Mouse (Mus musculus) hindbrain, embryonic 13.5 days (tissue): Measurements from ENCODE around the gene Grip1. TPM values are rescaled to one million over a fixed set of nuclear protein-coding genes. Genes with fewer than 3 reads are reported as not detected.

Source experiments
- ATAC-seq: fragments of 200-750 bp; cut with Nextera tagmentation; 2 replicates; pipeline ENCODE4 v1.8.0; 2017; ENCODE audit warnings: moderate TSS enrichment; ENCODE audit not compliant: low FRiP score
- H3K27ac ChIP-seq: fragments of 300-500 bp; sonication (generic); 2 replicates; pipeline ENCODE4 v1.5.1; 2015; ENCODE audit warnings: inconsistent platforms, mild to moderate bottlenecking, moderate library complexity
- H3K27me3 ChIP-seq: fragments of 300-500 bp; sonication (generic); 2 replicates; pipeline ENCODE4 v1.6.1; 2015; ENCODE audit warnings: mild to moderate bottlenecking, inconsistent platforms
- H3K36me3 ChIP-seq: fragments of 300-500 bp; sonication (generic); 2 replicates; pipeline ENCODE4 v1.6.1; 2015; ENCODE audit warnings: mild to moderate bottlenecking, inconsistent platforms
- H3K4me1 ChIP-seq: fragments of 300-500 bp; sonication (generic); replicated peaks from 2 replicates; pipeline ENCODE4 v1.6.1; 2015; ENCODE audit warnings: inconsistent platforms
- H3K4me2 ChIP-seq: fragments of 300-500 bp; sonication (generic); 2 replicates; pipeline ENCODE4 v1.6.1; 2015; ENCODE audit warnings: inconsistent platforms, mild to moderate bottlenecking, moderate library complexity
- H3K4me3 ChIP-seq: fragments of 300-500 bp; sonication (generic); 2 replicates; pipeline ENCODE4 v1.5.1; 2015; ENCODE audit warnings: mild to moderate bottlenecking, inconsistent platforms
- H3K9ac ChIP-seq: fragments of 300-500 bp; sonication (generic); 2 replicates; pipeline ENCODE4 v1.6.1; 2015; ENCODE audit warnings: mild to moderate bottlenecking, inconsistent platforms
- H3K9me3 ChIP-seq: fragments of 300-500 bp; sonication (generic); 2 replicates; pipeline ENCODE4 v1.6.1; 2016; ENCODE audit warnings: inconsistent platforms
- WGBS: fragments of 180-500 bp; shearing (Covaris S2); methylation state at CpG from one replicate; pipeline ENCODE4 v1.1.7; 2015; 5-methylcytosine and 5-hydroxymethylcytosine counted together
- polyA plus RNA-seq: library from polyadenylated mRNA; unstranded; fragments of >200 nt; fragmentation: Nextera tagmentation; extraction: Ambion mirVana; gene quantifications from 2 replicates; pipeline ENCODE4 v1.2.1, GENCODE M21; 2015

The Grip1 gene
- polyA plus RNA-seq, 1 experiment from 2014 or later = 17.7 TPM

GRCm38 (mm10) chr10:119596822-119597221, 143.2 kb downstream of the Grip1 start:
- no peak overlapping the region for H3K9ac ChIP-seq
- WGBS = 80% methylated on average over 5 of the region's 5 CpGs
- no peak overlapping the region for H3K4me3 ChIP-seq
- no peak overlapping the region for H3K27ac ChIP-seq
- no peak overlapping the region for H3K4me2 ChIP-seq
- no peak for ATAC-seq
- H3K36me3 ChIP-seq = no peaks in the 10 kb centered on the region
- H3K9me3 ChIP-seq = no peaks in the 10 kb centered on the region; the same call in 1 of the 2 replicates
- no peaks in the 10 kb centered on the region for H3K4me1 ChIP-seq
- no peaks in the 10 kb centered on the region for H3K27me3 ChIP-seq

DNA sequence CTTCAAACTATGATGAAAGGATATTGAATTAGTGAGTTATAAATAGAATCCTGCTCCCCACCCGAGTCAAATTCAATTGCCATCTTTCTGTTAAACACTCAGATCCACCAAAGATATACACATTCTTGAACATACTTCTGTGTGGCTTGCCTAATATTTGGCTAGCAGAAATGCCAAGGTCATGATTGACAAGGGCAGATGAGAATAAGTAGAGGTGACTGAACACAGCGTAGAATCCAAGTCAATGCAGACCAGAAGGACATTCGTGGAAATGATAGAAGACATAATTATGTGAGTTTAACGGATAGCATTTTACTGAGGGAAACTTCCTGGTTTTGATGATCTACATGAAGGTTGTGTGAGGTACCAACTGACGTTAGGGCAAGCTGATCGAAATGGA, 153.9 kb downstream of the Grip1 start:
- Histone ChIP-seq H3K27ac (no peak overlapping the region), H3K9ac (no peak overlapping the region), H3K36me3 (no peaks in the 10 kb centered on the region), H3K27me3 (no peaks in the 10 kb centered on the region), H3K9me3 (no peaks in the 10 kb centered on the region), H3K4me2 (no peak overlapping the region), H3K4me1 (no peaks in the 10 kb centered on the region), H3K4me3 (no peak overlapping the region)
- ATAC-seq = no peak
- WGBS = 94% methylated on average over 6 of the region's 6 CpGs

DNA sequence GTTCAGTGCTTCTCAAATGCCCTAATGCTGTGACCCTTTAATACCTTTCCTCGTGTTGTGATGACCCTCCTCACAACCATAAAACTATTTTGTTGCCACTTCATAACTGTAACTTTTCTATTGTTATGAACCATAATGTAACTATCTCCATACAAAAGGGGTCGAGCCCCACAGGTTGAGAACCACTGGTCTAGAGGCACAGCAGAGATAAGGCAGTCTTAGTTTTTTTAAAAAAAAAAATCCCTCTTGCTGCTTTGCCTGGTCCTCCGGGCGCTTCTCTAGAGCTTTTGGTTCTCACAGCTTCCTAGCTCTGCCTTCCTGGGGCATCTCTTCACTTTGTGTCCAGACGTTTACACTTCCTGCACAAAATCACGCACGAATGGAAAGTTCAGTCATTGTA, 155.4 kb downstream of the Grip1 start:
- 89% methylated on average over 7 of the region's 7 CpGs for WGBS

GRCm38 (mm10) chr10:119610279-119610895, 156.8 kb downstream of the Grip1 start:
- Histone ChIP-seq H3K27me3 (no peaks in the 10 kb centered on the region), H3K4me1 (peaks cover 8% of the 10 kb centered on the region), H3K27ac (no peak overlapping the region), H3K9me3 (no peaks in the 10 kb centered on the region), H3K4me3 (no peak overlapping the region), H3K36me3 (no peaks in the 10 kb centered on the region), H3K9ac (no peak overlapping the region), H3K4me2 (no peak overlapping the region)
- ATAC-seq = no peak
- WGBS = 66% methylated on average over 9 of the region's 9 CpGs

More for the DNA sequence above, 155.4 kb downstream of the Grip1 start:
- Histone ChIP-seq H3K36me3 (no peaks in the 10 kb centered on the region), H3K27ac (no peak overlapping the region), H3K9me3 (no peaks in the 10 kb centered on the region), H3K9ac (no peak overlapping the region), H3K27me3 (no peaks in the 10 kb centered on the region), H3K4me2 (no peak overlapping the region), H3K4me1 (no peaks in the 10 kb centered on the region), H3K4me3 (no peak overlapping the region)
- ATAC-seq = no peak

DNA sequence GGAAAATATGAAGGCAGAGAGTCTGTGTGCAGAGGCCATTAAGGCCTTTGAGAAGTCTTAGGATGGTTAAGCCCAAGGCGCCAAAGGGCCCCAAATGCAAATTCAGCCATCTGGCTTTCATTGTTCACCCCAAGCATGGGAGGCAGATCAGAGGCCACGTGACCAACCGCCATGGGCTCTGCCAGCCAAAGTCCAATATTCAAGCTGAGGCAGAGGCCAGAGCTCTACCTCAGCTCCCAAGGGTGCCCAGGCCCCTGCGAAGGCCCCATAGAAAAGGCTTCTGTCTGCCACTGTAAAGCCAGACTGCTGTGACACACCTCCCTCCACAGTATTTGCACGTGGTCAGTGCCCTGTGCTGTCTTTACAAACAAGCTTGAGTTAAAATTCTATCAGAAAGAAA, 158.4 kb downstream of the Grip1 start:
- H3K27me3 ChIP-seq = no peaks in the 10 kb centered on the region
- WGBS = 88% methylated on average over 5 of the region's 5 CpGs
- no peak overlapping the region for H3K4me2 ChIP-seq
- ATAC-seq = no peak
- no peaks in the 10 kb centered on the region for H3K36me3 ChIP-seq
- H3K4me3 ChIP-seq = no peak overlapping the region
- H3K9ac ChIP-seq = no peak overlapping the region
- H3K9me3 ChIP-seq = no peaks in the 10 kb centered on the region
- peaks cover 16% of the 10 kb centered on the region for H3K4me1 ChIP-seq
- no peak overlapping the region for H3K27ac ChIP-seq

- Histone ChIP-seq H3K9me3 (no peaks in the 10 kb centered on the region), H3K9ac (no peak overlapping the region), H3K36me3 (no peaks in the 10 kb centered on the region), H3K27ac (0 out of 2 replicates have a peak overlapping the region, but pooled peaks have one; percentile 52), H3K27me3 (no peaks in the 10 kb centered on the region), H3K4me3 (no peak overlapping the region), H3K4me2 (no peak overlapping the region), H3K4me1 (peaks cover 16% of the 10 kb centered on the region)
- 49% methylated on average over 7 of the region's 7 CpGs for WGBS
- ATAC-seq = no peak
Observed at GRCm38 (mm10) chr10:119614726-119615125, 161.1 kb downstream of the Grip1 start.

DNA sequence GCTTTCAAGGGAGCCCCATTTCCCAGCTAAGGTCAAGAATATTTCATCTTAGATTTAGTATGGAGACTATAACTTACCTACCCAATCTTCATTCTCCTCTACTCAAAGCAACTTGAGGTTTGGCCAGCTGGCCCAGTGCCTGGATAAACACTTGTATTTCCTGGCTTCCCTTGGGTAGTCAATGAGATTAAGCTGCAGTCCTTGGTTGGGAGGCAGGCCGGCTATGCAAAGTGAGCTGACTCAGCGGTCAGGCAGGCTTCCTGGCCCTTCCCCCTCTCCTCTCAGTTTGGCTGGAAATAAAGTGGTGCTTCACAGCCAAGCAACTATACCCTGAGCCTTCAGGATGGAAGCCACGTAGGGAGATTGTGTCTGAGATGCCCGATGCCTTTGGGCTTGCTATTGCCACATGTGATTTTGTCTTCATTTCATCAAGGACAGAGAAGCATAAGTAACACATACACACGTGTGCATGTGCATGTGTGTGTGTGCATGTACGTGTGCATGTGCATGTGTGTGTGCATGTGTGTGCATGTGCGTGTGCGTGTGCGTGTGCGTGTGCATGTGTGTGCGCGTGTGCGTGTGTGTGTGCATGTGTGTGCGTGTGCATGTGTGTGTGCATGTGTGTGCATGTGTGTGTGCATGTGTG, 161.7 kb downstream of the Grip1 start:
- 72% methylated on average over 14 of the region's 14 CpGs for WGBS
- H3K27ac ChIP-seq = peak overlapping the region; percentile 52; the same call in 1 of the 2 replicates
- peaks cover 16% of the 10 kb centered on the region for H3K4me1 ChIP-seq
- no peak overlapping the region for H3K4me2 ChIP-seq
- ATAC-seq = peak; percentile 72
- no peak overlapping the region for H3K9ac ChIP-seq
- H3K4me3 ChIP-seq = no peak overlapping the region
- no peaks in the 10 kb centered on the region for H3K27me3 ChIP-seq
- H3K9me3 ChIP-seq = no peaks in the 10 kb centered on the region
- no peaks in the 10 kb centered on the region for H3K36me3 ChIP-seq

DNA sequence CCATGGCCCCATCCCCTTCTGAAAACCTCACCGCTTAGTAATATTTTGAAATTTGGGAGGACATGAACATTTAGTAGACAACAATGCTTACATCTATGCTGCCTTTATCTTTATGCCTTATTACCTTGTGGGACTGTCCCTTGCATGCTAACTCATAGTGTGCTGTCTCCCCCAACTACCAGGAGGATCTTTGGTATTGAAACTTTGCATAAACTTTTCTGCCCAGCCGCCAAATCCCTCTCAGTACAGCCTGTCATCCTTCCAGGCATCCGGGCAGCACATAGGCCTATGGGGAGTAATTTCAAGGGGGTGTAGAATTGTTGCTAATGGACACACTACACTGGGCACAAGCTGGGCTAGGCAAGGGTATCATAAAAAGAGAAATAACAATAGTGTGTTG, 162.4 kb downstream of the Grip1 start:
- ATAC-seq = no peak
- Histone ChIP-seq H3K36me3 (no peaks in the 10 kb centered on the region), H3K9me3 (no peaks in the 10 kb centered on the region), H3K4me3 (no peak overlapping the region), H3K27ac (no peak overlapping the region), H3K4me2 (no peak overlapping the region), H3K9ac (no peak overlapping the region), H3K4me1 (peaks cover 16% of the 10 kb centered on the region), H3K27me3 (no peaks in the 10 kb centered on the region)
- 81% methylated on average over 3 of the region's 3 CpGs for WGBS

GRCm38 (mm10) chr10:119628656-119629055, 175.0 kb downstream of the Grip1 start:
- no peak overlapping the region for H3K9ac ChIP-seq
- H3K4me3 ChIP-seq = no peak overlapping the region
- H3K27me3 ChIP-seq = no peaks in the 10 kb centered on the region
- H3K27ac ChIP-seq = no peak overlapping the region
- WGBS = 80% methylated on average over 4 of the region's 4 CpGs
- ATAC-seq = no peak
- no peak overlapping the region for H3K4me2 ChIP-seq
- H3K9me3 ChIP-seq = no peaks in the 10 kb centered on the region
- no peaks in the 10 kb centered on the region for H3K36me3 ChIP-seq
- peaks cover 11% of the 10 kb centered on the region; the same call in 1 of the 2 replicates for H3K4me1 ChIP-seq

DNA sequence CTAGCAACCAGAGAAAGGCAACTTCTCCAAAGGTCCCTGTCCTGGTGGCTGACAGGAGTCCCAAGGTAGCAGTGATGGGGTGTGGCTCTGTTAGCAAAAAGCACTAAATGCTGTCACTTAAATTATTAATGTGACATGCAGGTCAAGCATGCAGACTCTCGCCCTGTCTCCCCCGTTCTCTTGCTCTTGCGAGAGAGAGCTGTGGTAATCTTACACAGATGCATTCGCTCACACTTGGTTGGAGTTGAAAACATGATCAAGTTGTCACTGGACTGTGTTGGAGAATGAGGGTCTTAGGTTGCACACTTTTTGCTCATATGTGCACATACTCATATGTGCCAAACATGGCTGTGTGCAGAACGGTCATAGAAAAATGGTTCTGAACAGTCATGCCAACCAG, 176.8 kb downstream of the Grip1 start:
- Histone ChIP-seq H3K4me3 (no peak overlapping the region), H3K4me1 (peaks cover 19% of the 10 kb centered on the region; the same call in 1 of the 2 replicates), H3K36me3 (no peaks in the 10 kb centered on the region), H3K4me2 (no peak overlapping the region), H3K27ac (no peak overlapping the region), H3K9me3 (no peaks in the 10 kb centered on the region), H3K9ac (no peak overlapping the region), H3K27me3 (no peaks in the 10 kb centered on the region)
- ATAC-seq = no peak
- WGBS = 78% methylated on average over 5 of the region's 5 CpGs

- H3K4me1 ChIP-seq = peaks cover 19% of the 10 kb centered on the region; the same call in 1 of the 2 replicates
- H3K27ac ChIP-seq = no peak overlapping the region
- H3K9me3 ChIP-seq = no peaks in the 10 kb centered on the region
- no peak overlapping the region for H3K9ac ChIP-seq
- no peaks in the 10 kb centered on the region for H3K36me3 ChIP-seq
- ATAC-seq = no peak
- 85% methylated on average over 9 of the region's 9 CpGs for WGBS
- no peak overlapping the region for H3K4me3 ChIP-seq
- no peaks in the 10 kb centered on the region for H3K27me3 ChIP-seq
- no peak overlapping the region for H3K4me2 ChIP-seq
Observed at GRCm38 (mm10) chr10:119631966-119632365, 178.3 kb downstream of the Grip1 start.

GRCm38 (mm10) chr10:119634544-119634943, 180.9 kb downstream of the Grip1 start:
- H3K4me3 ChIP-seq = no peak overlapping the region
- H3K9me3 ChIP-seq = no peaks in the 10 kb centered on the region
- no peak overlapping the region for H3K27ac ChIP-seq
- H3K36me3 ChIP-seq = no peaks in the 10 kb centered on the region
- no peaks in the 10 kb centered on the region for H3K27me3 ChIP-seq
- no peak for ATAC-seq
- H3K9ac ChIP-seq = no peak overlapping the region
- H3K4me2 ChIP-seq = no peak overlapping the region
- H3K4me1 ChIP-seq = peaks cover 19% of the 10 kb centered on the region; the same call in 1 of the 2 replicates
- 80% methylated on average over 6 of the region's 6 CpGs for WGBS

GRCm38 (mm10) chr10:119640534-119640933, 186.9 kb downstream of the Grip1 start:
- H3K27me3 ChIP-seq = no peaks in the 10 kb centered on the region
- H3K27ac ChIP-seq = no peak overlapping the region
- H3K9me3 ChIP-seq = no peaks in the 10 kb centered on the region
- H3K4me2 ChIP-seq = peak overlapping the region; percentile 22; the same call in 1 of the 2 replicates
- WGBS = 76% methylated on average over 10 of the region's 10 CpGs
- peaks cover 28% of the 10 kb centered on the region for H3K4me1 ChIP-seq
- no peak overlapping the region for H3K4me3 ChIP-seq
- ATAC-seq = no peak
- no peaks in the 10 kb centered on the region for H3K36me3 ChIP-seq
- H3K9ac ChIP-seq = no peak overlapping the region
